Mouse (Mus musculus) brain, embryonic 14.5 days (tissue): ENCODE results near the gene 2310011J03Rik.

Experiments used
- CTCF ChIP-seq: fragments of 200-500 bp; IDR thresholded peaks from 2 replicates; pipeline ENCODE4 v1.5.1; 2012; ENCODE audit warnings: inconsistent platforms, mild to moderate bottlenecking, moderate library complexity, borderline replicate concordance; ENCODE audit not compliant: insufficient read depth, insufficient read length; ENCODE audit errors: extremely low read depth
- POLR2A ChIP-seq: fragments of 200-500 bp; IDR thresholded peaks from 2 replicates; pipeline ENCODE4 v1.6.1; 2012; ENCODE audit warnings: mild to moderate bottlenecking, inconsistent platforms, borderline replicate concordance; ENCODE audit not compliant: poor library complexity, insufficient read depth, insufficient read length, severe bottlenecking; ENCODE audit errors: extremely low read depth

GRCm38 (mm10) chr10:80279273-80279672 is 41.1 kb downstream of the 2310011J03Rik start:
- no peak for TF ChIP-seq CTCF
- no peak for TF ChIP-seq POLR2A
